Mouse (Mus musculus) cerebellum, adult 2 months (tissue): Measurements from ENCODE around the gene Cdk19.

Experiments
- CTCF ChIP-seq: fragments of 200-500 bp; IDR thresholded peaks from 2 replicates; pipeline ENCODE4 v1.5.1; 2011; ENCODE audit warnings: low read depth, mild to moderate bottlenecking, control low read depth, low read length, moderate library complexity, borderline replicate concordance; ENCODE audit not compliant: insufficient read depth
- POLR2A ChIP-seq: fragments of 200-500 bp; IDR thresholded peaks from 2 replicates; pipeline ENCODE4 v1.6.1; 2011; ENCODE audit warnings: low read length, control low read depth, borderline replicate concordance; ENCODE audit not compliant: insufficient read depth

GRCm38 (mm10) chr10:40363004-40363403 lies 23.6 kb downstream of the Cdk19 start:
- TF ChIP-seq POLR2A (no peak), CTCF (no peak)
